Mouse (Mus musculus) olfactory bulb, adult 2 months (tissue): ENCODE results near the gene Leo1.

Experiments
- CTCF ChIP-seq: fragments of 200-500 bp; IDR thresholded peaks from 2 replicates; pipeline ENCODE4 v1.5.1; 2012; ENCODE audit warnings: low read depth, mild to moderate bottlenecking, low read length, moderate library complexity; ENCODE audit not compliant: insufficient read depth
- POLR2A ChIP-seq: fragments of 200-500 bp; IDR thresholded peaks from 2 replicates; pipeline ENCODE4 v1.6.1; 2012; ENCODE audit warnings: mild to moderate bottlenecking, low read depth, low read length, moderate library complexity; ENCODE audit not compliant: insufficient read depth

- no peak for TF ChIP-seq CTCF
- TF ChIP-seq POLR2A = no peak
Observed at GRCm38 (mm10) chr9:75485231-75485630, 43.9 kb downstream of the Leo1 start.
